Mouse (Mus musculus) megakaryocyte, embryonic 14.5 days (primary cell): ENCODE results near the gene Cep85l.

Experiments used
- FLI1 ChIP-seq: IDR thresholded peaks from 2 replicates; pipeline ENCODE4 v1.6.1; 2012; ENCODE audit warnings: low read length, inconsistent platforms, mixed read lengths
- GATA1 ChIP-seq: IDR thresholded peaks from 3 replicates; pipeline ENCODE4 v1.6.1; 2012; ENCODE audit warnings: mixed read lengths, low read length, inconsistent platforms, borderline replicate concordance

GRCm38 (mm10) chr10:53346916-53347315 lies 32.8 kb downstream of the Cep85l start:
- TF ChIP-seq GATA1 (no peak), FLI1 (no peak)
